In genomic region chr7:84088971-84089370, GRCm38 (mm10) we compare ENCODE assay signal across 9 mouse cellular contexts. TPM values are rescaled to one million over a fixed set of nuclear protein-coding genes. Genes with fewer than 3 reads are reported as not detected.
DNase-seq lines count a peak whose midpoint lies in the region; ATAC-seq lines count a peak whose summit lies in the region.
"Had no signal": no experiment of that assay in that cellular context is flagged by ENCODE, and none has a peak within 500 bp of the region (broad histone marks: within the 10 kb centered on the region; RNA-seq: fewer than 3 reads in every experiment).

No protein-coding gene starts in this region.

- peaks cover 29% of the 10 kb centered on the region for H3K27me3 ChIP-seq in midbrain, embryonic 14.5 days (ENCODE audit: control insufficient read depth, insufficient read depth, low read length)
- peaks cover 10% of the 10 kb centered on the region for H3K27me3 ChIP-seq in midbrain, embryonic 16.5 days (ENCODE audit: control insufficient read depth, insufficient read depth, low read depth, low read length)
- H3K27me3 ChIP-seq in embryonic facial prominence, embryonic 10.5 days (replicated peaks; ENCODE audit: low read depth, poor library complexity, severe bottlenecking) = peaks cover 48% of the 10 kb centered on the region
- H3K27me3 ChIP-seq in liver, embryonic 13.5 days = peaks cover 42% of the 10 kb centered on the region

- no peaks in the 10 kb centered on the region for H3K9me3 ChIP-seq in midbrain, embryonic 14.5 days (ENCODE audit: control insufficient read depth, low read length)
- no peaks in the 10 kb centered on the region for H3K9me3 ChIP-seq in midbrain, embryonic 16.5 days (replicated peaks; ENCODE audit: control insufficient read depth, low read length, poor library complexity, severe bottlenecking)
- no peaks in the 10 kb centered on the region for H3K9me3 ChIP-seq in embryonic facial prominence, embryonic 10.5 days
- H3K9me3 ChIP-seq in liver, embryonic 13.5 days (replicated peaks) = no peaks in the 10 kb centered on the region
- H3K9me3 ChIP-seq: hindbrain, embryonic 15.5 days had no signal

- no peak overlapping the region for H3K4me2 ChIP-seq in midbrain, embryonic 14.5 days (ENCODE audit: low read length)
- H3K4me2 ChIP-seq in midbrain, embryonic 16.5 days (ENCODE audit: low read length) = no peak overlapping the region
- no peak overlapping the region for H3K4me2 ChIP-seq in liver, embryonic 13.5 days
- H3K4me2 ChIP-seq: hindbrain, embryonic 15.5 days had no signal

- no peak overlapping the region for H3K9ac ChIP-seq in midbrain, embryonic 14.5 days (replicated peaks; ENCODE audit: low read length)
- H3K9ac ChIP-seq in midbrain, embryonic 16.5 days (ENCODE audit: low read depth, low read length) = no peak overlapping the region
- H3K9ac ChIP-seq in liver, embryonic 13.5 days = no peak overlapping the region
- H3K9ac ChIP-seq: hindbrain, embryonic 15.5 days had no signal

- H3K4me1 ChIP-seq in midbrain, embryonic 14.5 days (ENCODE audit: control insufficient read depth, insufficient read depth, low read length) = peaks cover 7% of the 10 kb centered on the region; the same call in 1 of the 2 replicates
- peaks cover 11% of the 10 kb centered on the region; the same call in 1 of the 2 replicates for H3K4me1 ChIP-seq in midbrain, embryonic 16.5 days (ENCODE audit: control insufficient read depth, insufficient read depth, low read length)
- H3K4me1 ChIP-seq in embryonic facial prominence, embryonic 10.5 days = peaks cover 22% of the 10 kb centered on the region
- H3K4me1 ChIP-seq in liver, embryonic 13.5 days (replicated peaks) = no peaks in the 10 kb centered on the region

- peak; percentile 77 for DNase-seq in midbrain, embryonic 14.5 days
- peak; percentile 88 for DNase-seq in adrenal gland, postnatal 10 days
- DNase-seq in embryonic facial prominence, embryonic 10.5 days (ENCODE audit: low spot score) = peak; percentile 69
- DNase-seq in kidney, adult 8-10 months = peak; percentile 79 to 90
- peak; percentile 23 for DNase-seq in liver, embryonic 13.5 days
- DNase-seq in right cerebral cortex, postnatal 14 days = peak; percentile 75
- peak; percentile 50 to 80 for DNase-seq in urinary bladder, postnatal 4 days (ENCODE audit: low spot score in 2 of 2)

- H3K27ac ChIP-seq in midbrain, embryonic 14.5 days (replicated peaks; ENCODE audit: low read depth, low read length) = no peak overlapping the region
- no peak overlapping the region for H3K27ac ChIP-seq in midbrain, embryonic 16.5 days (ENCODE audit: low read length)
- no peak overlapping the region for H3K27ac ChIP-seq in embryonic facial prominence, embryonic 10.5 days (replicated peaks)
- no peak overlapping the region for H3K27ac ChIP-seq in liver, embryonic 13.5 days
- H3K27ac ChIP-seq: hindbrain, embryonic 15.5 days had no signal

- WGBS in midbrain, embryonic 14.5 days = 20% methylated on average over 4 of the region's 4 CpGs
- 17% methylated on average over 4 of the region's 4 CpGs for WGBS in midbrain, embryonic 16.5 days
- WGBS in embryonic facial prominence, embryonic 10.5 days = 14% methylated on average over 4 of the region's 4 CpGs
- WGBS in liver, embryonic 13.5 days (ENCODE audit: insufficient replicate concordance) = 5% methylated on average over 4 of the region's 4 CpGs

- no peaks in the 10 kb centered on the region for H3K36me3 ChIP-seq in midbrain, embryonic 14.5 days (ENCODE audit: control insufficient read depth, insufficient read depth, low read length)
- H3K36me3 ChIP-seq in midbrain, embryonic 16.5 days (ENCODE audit: control insufficient read depth, insufficient read depth, low read length) = no peaks in the 10 kb centered on the region
- no peaks in the 10 kb centered on the region for H3K36me3 ChIP-seq in embryonic facial prominence, embryonic 10.5 days (replicated peaks)
- H3K36me3 ChIP-seq in liver, embryonic 13.5 days = no peaks in the 10 kb centered on the region
- H3K36me3 ChIP-seq: hindbrain, embryonic 15.5 days had no signal

- H3K4me3 ChIP-seq in midbrain, embryonic 14.5 days (replicated peaks; ENCODE audit: low read depth, low read length) = no peak overlapping the region
- H3K4me3 ChIP-seq in midbrain, embryonic 16.5 days (ENCODE audit: low read depth, low read length) = no peak overlapping the region
- H3K4me3 ChIP-seq in embryonic facial prominence, embryonic 10.5 days = no peak overlapping the region
- no peak overlapping the region for H3K4me3 ChIP-seq in liver, embryonic 13.5 days (replicated peaks)
- H3K4me3 ChIP-seq: hindbrain, embryonic 15.5 days had no signal

- no peak for ATAC-seq in midbrain, embryonic 14.5 days (ENCODE audit: low FRiP score, low TSS enrichment)
- ATAC-seq in midbrain, embryonic 16.5 days = no peak
- no peak for ATAC-seq in liver, embryonic 13.5 days (ENCODE audit: low read depth)

RNA-seq across cellular contexts. Expression of gene Cemip, which starts 2.7 kb away (rescaled TPM):
- polyA plus RNA-seq in midbrain, embryonic 14.5 days (2014; fragmentation: Nextera tagmentation; extraction: Ambion mirVana) = 0.28 and 0.49 TPM in 2 replicates
- polyA plus RNA-seq in midbrain, embryonic 16.5 days (2015; fragmentation: Nextera tagmentation; extraction: Ambion mirVana) = 0.61 and 0.75 TPM in 2 replicates
- 1 to 10 TPM; 1.7 to 1.8 TPM for total RNA-seq in adrenal gland, postnatal 10 days (2021)
- 0.42 and 0.47 TPM in 2 replicates for polyA plus RNA-seq in embryonic facial prominence, embryonic 10.5 days (2016; fragmentation: Nextera tagmentation; extraction: Ambion mirVana)
- polyA plus RNA-seq in liver, embryonic 13.5 days (2015; fragmentation: Nextera tagmentation; extraction: Ambion mirVana) = 0.02 TPM in 2 replicates

Comparison
In these comparisons a context has a peak if more than half of its experiments do, and no peak if none do; other contexts are left out.
1. DNase-seq: peak in every context shown above with its lines; median percentile 88 in adrenal gland, postnatal 10 days; 84 in kidney, adult 8-10 months; 77 in midbrain, embryonic 14.5 days; 75 in right cerebral cortex, postnatal 14 days; 69 in embryonic facial prominence, embryonic 10.5 days; 65 in urinary bladder, postnatal 4 days; 23 in liver, embryonic 13.5 days.